Mouse (Mus musculus) limb, embryonic 11.5 days (tissue): ENCODE measurements around the gene Dpf2. TPM values are rescaled to one million over a fixed set of nuclear protein-coding genes. Genes with fewer than 3 reads are reported as not detected.
A peak's percentile ranks its signal among the peaks of the same experiment; 100 is the strongest.

Experiments
- ATAC-seq: fragments of 200-750 bp; cut with Nextera tagmentation; 2 replicates; pipeline ENCODE4 v1.8.0; 2017; ENCODE audit warnings: low read depth; ENCODE audit not compliant: insufficient number of reproducible peaks, low FRiP score, low TSS enrichment
- DNase-seq: peaks from one replicate; pipeline ENCODE4 v3.0.0-alpha.2; 2015; ENCODE audit warnings: low spot score
- H3K27ac ChIP-seq: fragments of 300-500 bp; sonication (generic); replicated peaks from 2 replicates; pipeline ENCODE4 v1.5.1; 2014; ENCODE audit warnings: low read depth, mild to moderate bottlenecking, low read length
- H3K27me3 ChIP-seq: fragments of 300-500 bp; sonication (generic); 2 replicates; pipeline ENCODE4 v1.6.1; 2014; ENCODE audit warnings: mild to moderate bottlenecking, low read length, mixed read lengths; ENCODE audit not compliant: control insufficient read depth, insufficient read depth
- H3K36me3 ChIP-seq: fragments of 300-500 bp; sonication (generic); 2 replicates; pipeline ENCODE4 v1.6.1; 2014; ENCODE audit warnings: mild to moderate bottlenecking, low read length, moderate library complexity, mixed read lengths; ENCODE audit not compliant: control insufficient read depth, insufficient read depth
- H3K4me1 ChIP-seq: fragments of 300-500 bp; sonication (generic); 2 replicates; pipeline ENCODE4 v1.6.1; 2014; ENCODE audit warnings: low read length, mixed read lengths; ENCODE audit not compliant: control insufficient read depth, insufficient read depth
- H3K4me2 ChIP-seq: fragments of 300-500 bp; sonication (generic); 2 replicates; pipeline ENCODE4 v1.6.1; 2014; ENCODE audit warnings: low read depth, mild to moderate bottlenecking, moderate library complexity; ENCODE audit not compliant: severe bottlenecking
- H3K4me3 ChIP-seq: fragments of 300-500 bp; sonication (generic); 2 replicates; pipeline ENCODE4 v1.5.1; 2014; ENCODE audit warnings: low read depth, low read length
- H3K9ac ChIP-seq: fragments of 300-500 bp; sonication (generic); 2 replicates; pipeline ENCODE4 v1.6.1; 2014; ENCODE audit warnings: mild to moderate bottlenecking, low read length
- H3K9me3 ChIP-seq: fragments of 300-500 bp; sonication (generic); 2 replicates; pipeline ENCODE4 v1.6.1; 2016; ENCODE audit warnings: low read length; ENCODE audit not compliant: control insufficient read depth
- WGBS: fragments of 180-500 bp; shearing (Covaris S2); extraction: QIAGEN DNeasy Blood & Tissue Kit; methylation state at CpG from one replicate; pipeline ENCODE4 v1.1.7; 2014; 5-methylcytosine and 5-hydroxymethylcytosine counted together
- polyA plus RNA-seq: library from polyadenylated mRNA; unstranded; fragments of >200 nt; fragmentation: Nextera tagmentation; extraction: Ambion mirVana; gene quantifications from 2 replicates; pipeline ENCODE4 v1.2.1, GENCODE M21; 2014

Dpf2 gene
- polyA plus RNA-seq, 1 experiment from 2014 or later = 209 TPM

DNA sequence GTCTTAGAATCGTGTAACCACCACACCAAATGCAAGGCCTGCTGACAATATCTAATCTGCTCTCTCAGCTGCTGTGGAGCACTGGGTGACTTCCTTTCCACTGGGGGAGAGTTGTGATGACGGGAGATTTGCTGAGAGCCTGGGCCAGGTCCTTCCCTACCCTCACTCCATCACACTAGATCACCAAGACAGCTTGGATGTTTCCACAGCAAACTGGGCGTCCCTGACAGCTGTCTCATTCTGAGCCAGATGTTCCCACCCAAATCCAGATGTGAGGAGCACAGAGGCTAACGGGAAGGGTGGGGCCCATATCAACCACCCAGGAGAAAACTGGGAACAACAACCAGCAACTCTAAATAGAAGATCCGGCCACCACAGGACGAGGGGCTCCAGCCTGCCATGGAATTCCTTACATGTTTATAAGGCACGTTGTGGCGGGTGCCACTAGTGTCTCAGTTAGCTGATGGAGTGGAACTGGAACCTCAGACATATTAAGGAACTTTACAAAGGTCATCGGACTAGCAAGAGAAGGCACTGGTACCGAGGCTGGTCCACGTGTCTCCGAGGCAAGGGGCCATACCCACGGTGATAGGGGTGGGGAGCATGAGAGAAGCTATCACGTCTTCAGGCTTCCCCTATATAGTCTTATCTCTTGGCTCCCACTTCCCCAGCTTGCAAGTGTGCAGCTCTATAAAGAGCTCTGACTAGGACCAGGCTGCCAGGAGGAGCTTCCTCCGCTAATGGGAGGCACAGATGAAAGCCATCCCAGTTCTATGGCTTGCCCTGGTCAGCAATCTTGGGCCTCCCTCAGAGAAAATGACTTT is 9.5 kb upstream of the Dpf2 start:
- Histone ChIP-seq H3K36me3 (no peaks in the 10 kb centered on the region), H3K4me2 (no peak overlapping the region), H3K27me3 (0 out of 2 replicates have a peak, but pooled peaks cover 2% of the 10 kb centered on the region), H3K9ac (no peak overlapping the region; the same call in 1 of the 2 replicates), H3K9me3 (no peaks in the 10 kb centered on the region), H3K4me3 (no peak overlapping the region), H3K27ac (no peak overlapping the region), H3K4me1 (peaks cover 6% of the 10 kb centered on the region; the same call in 1 of the 2 replicates)
- ATAC-seq (no peak), DNase-seq (no peak)
- 73% methylated on average over 15 of the region's 15 CpGs for WGBS

DNA sequence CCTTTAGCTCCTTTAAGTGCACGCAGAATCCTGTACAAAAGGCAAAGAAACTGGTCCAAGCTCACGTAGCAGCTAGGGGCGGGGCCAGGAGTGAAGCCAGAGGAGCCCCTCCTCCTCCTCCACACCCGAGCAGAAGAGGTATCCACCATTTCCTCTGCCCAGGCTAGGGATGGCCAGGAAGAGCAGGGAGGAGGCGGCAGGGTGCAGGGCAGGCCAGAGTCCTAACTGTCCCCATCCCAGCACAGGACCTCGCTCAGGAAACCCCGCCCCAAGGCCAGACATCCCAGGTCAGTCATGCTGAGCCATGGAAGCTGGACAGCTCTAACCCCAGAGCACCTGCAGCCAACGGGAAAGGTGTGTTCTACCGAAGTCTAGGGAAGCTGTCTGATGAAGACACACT is 8.9 kb upstream of the Dpf2 start:
- peak overlapping the region; percentile 27; the same call in 1 of the 2 replicates for H3K9ac ChIP-seq

DNA sequence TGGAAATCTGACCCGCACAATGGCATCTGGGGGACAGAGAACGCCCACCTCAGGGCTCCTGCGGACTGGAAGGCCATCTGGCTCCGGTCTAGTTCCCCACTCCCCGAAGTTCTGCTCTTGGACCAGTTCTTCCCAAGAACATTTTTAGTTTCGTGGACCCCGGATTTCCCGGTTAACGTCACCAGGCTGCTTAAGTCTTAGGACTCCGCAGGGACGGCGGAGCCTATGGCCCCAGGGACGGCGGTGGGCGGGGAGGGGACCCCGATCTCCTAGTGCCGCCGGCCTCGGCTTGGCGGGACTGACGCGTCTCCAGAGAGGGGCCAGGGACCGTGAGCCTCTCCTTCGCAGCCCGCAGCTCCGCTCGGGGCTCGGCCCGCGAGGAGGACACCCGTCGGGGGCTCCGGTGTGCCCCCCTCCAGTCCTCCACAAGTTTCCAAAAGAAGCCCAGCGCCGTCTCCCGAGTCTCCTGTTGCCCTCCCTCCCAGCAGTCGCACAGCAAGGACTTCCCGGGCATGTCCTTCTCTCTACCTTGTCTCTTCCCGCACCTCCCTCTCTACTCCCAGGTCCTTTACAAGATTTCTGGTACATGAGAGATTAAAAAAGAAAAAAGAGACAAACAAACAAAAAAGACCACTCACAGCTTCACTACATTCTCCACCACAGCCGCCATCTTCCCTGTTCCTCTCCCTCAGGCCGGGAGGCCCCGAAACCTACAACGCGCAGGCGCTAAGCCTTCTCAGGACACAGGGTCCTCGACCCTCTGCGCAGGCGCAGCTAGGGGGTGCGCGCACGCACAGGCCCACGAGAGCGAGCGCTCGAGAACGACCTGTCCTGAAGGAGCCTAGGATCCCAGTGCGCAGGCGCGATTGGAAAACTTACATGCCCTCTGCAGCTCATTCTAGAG is 455 bp downstream of the Dpf2 start:
- Histone ChIP-seq H3K27me3 (no peaks in the 10 kb centered on the region), H3K27ac (peak overlapping the region; percentile 64), H3K4me1 (peaks cover 13% of the 10 kb centered on the region), H3K4me2 (peak overlapping the region; percentile 54), H3K9ac (peak overlapping the region; percentile 95), H3K36me3 (no peaks in the 10 kb centered on the region), H3K4me3 (peak overlapping the region; percentile 80), H3K9me3 (no peaks in the 10 kb centered on the region)
- DNase-seq (peak; percentile 100), ATAC-seq (peak; percentile 88)
- under 1% methylated on average over 56 of the region's 59 CpGs for WGBS

More for the DNA sequence above, 8.9 kb upstream of the Dpf2 start:
- Histone ChIP-seq H3K36me3 (no peaks in the 10 kb centered on the region), H3K27me3 (0 out of 2 replicates have a peak, but pooled peaks cover 2% of the 10 kb centered on the region), H3K27ac (no peak overlapping the region), H3K4me2 (peak overlapping the region; percentile 18; the same call in 1 of the 2 replicates), H3K4me1 (peaks cover 6% of the 10 kb centered on the region; the same call in 1 of the 2 replicates), H3K9me3 (no peaks in the 10 kb centered on the region), H3K4me3 (no peak overlapping the region)
- DNase-seq (no peak), ATAC-seq (no peak)
- 20% methylated on average over 9 of the region's 9 CpGs for WGBS

DNA sequence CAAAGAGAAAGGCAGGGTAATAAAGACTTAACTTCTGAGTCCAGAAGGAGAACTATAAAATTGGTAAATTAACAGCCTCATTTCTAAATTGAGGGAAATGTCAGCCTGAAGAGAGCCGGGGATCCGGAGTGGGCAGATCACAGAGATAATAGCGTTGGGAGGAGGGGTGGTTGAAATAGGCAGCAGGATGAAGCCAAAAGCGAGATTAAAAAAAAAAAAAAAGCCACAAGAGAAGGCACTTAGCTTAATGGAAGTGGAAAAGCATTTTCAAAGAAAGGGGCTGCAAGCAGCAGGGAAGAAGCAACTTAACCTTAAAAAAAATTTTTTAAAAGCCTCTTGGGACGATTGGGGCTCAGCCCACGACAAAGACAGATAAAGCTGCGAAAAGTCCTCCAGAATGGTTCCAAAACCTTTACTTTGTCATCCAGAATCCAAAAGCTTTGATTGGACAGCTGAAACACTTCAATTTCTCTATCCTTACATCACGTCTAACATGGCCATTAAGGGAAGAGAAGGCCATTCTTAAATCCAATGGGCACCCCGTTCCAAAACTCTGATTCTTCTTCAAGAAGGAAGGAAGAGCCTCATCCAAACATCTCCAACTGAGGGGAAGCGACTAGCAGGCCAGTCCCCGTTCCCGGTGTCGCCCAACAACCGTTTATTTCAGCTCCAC is 1.2 kb downstream of the Dpf2 start:
- 14% methylated on average over 14 of the region's 14 CpGs for whole genome bisulfite sequencing
- H3K27ac ChIP-seq = no peak overlapping the region; the same call in 1 of the 2 replicates
- no peak for DNase-seq
- no peaks in the 10 kb centered on the region for H3K9me3 ChIP-seq
- ATAC-seq = no peak
- H3K4me2 ChIP-seq = peak overlapping the region; percentile 54
- no peaks in the 10 kb centered on the region for H3K27me3 ChIP-seq
- H3K4me3 ChIP-seq = peak overlapping the region; percentile 80
- H3K9ac ChIP-seq = peak overlapping the region; percentile 95
- peaks cover 3% of the 10 kb centered on the region for H3K36me3 ChIP-seq
- peaks cover 13% of the 10 kb centered on the region for H3K4me1 ChIP-seq

DNA sequence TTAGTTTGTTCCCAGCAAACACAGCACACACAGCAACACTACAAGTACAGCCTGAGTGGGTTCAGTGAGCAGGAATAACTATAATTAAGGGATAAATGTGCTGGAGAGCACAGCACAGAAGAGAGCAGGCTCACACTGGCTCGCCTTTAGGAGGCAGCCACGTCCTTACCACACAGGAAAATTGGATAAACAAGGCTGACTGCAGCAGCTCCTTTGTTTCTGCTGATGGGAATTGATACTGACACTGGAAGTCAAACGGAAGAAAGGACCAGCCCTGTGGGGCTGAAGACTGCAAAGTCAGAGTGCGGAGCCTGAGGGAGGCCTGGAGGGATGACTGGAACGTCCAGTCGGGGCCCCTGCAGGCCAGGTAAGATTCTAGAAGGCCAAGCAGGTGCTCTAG is 2.6 kb downstream of the Dpf2 start:
- H3K4me1 ChIP-seq = peaks cover 13% of the 10 kb centered on the region
- peaks cover 6% of the 10 kb centered on the region for H3K36me3 ChIP-seq
- H3K9me3 ChIP-seq = no peaks in the 10 kb centered on the region
- no peak overlapping the region for H3K9ac ChIP-seq
- ATAC-seq = no peak
- H3K4me2 ChIP-seq = no peak overlapping the region; the same call in 1 of the 2 replicates
- 82% methylated on average over 6 of the region's 6 CpGs for WGBS
- no peak for DNase-seq
- no peak overlapping the region for H3K27ac ChIP-seq
- H3K27me3 ChIP-seq = no peaks in the 10 kb centered on the region
- H3K4me3 ChIP-seq = no peak overlapping the region

DNA sequence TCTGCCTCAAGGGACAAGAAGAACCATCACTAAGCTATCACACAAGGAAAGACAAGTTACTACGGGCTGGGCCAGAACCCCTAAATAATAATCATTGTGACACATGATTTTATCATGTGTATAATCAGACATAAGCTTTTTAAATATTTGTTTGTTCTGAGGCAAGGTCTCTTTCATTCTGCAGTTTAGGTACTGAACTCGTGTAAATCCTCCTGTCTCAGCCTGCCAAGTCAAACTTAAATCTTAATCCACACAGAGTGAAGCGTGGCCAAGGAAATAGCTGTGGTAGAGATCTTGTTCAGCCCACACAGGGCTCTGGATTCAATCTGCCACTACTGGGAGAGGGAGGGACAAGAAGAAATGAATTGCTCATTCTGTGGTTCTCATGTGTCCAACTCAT is 5.5 kb downstream of the Dpf2 start:
- ATAC-seq = no peak
- WGBS = 89% methylated on average over 3 of the region's 3 CpGs
- H3K4me1 ChIP-seq = peaks cover 13% of the 10 kb centered on the region
- H3K36me3 ChIP-seq = peaks cover 34% of the 10 kb centered on the region
- no peak overlapping the region for H3K9ac ChIP-seq
- H3K4me3 ChIP-seq = no peak overlapping the region
- no peak for DNase-seq
- H3K9me3 ChIP-seq = no peaks in the 10 kb centered on the region
- no peak overlapping the region for H3K27ac ChIP-seq
- H3K4me2 ChIP-seq = no peak overlapping the region
- no peaks in the 10 kb centered on the region for H3K27me3 ChIP-seq

DNA sequence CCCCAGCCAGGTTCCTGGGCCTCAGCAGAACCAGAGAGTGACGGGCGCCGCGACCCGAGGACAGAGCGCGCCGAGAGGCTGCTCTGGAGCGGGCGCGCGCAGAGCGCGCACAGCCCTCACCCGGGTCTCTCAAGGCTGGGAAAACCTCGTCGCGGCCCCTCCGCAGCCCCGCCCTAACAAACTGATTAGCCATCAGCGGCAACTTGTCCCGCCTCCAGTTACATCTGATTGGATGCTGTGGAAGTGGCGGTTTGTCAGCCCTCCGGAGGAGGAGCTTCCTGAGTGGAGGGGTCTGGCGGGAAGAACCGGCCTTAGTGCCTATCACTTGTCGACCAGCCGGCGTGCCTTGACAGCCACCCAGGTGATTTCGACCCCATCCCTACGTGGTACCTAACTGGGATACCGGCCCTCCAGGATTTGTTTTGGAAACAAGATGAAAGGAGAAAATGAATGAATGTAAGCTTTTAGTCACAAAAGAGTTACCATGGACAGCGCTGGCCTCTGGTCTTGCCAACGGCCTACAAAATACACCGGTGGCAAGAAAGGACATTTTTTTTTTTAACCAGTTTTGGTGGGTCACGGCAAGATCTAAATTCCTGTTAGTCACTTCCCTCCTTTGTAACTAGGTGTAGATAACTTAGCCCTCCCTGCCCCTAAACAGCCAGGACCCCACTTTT is 18.7 kb downstream of the Dpf2 start, which contains the start of gene Tigd3:
Gene Tigd3 (minus strand): TSS at position 148 of the 677 bp plus-strand sequence.
- Histone ChIP-seq H3K36me3 (peaks cover 5% of the 10 kb centered on the region; the same call in 1 of the 2 replicates), H3K27me3 (no peaks in the 10 kb centered on the region), H3K9me3 (no peaks in the 10 kb centered on the region), H3K4me3 (peak within 1 kb of the TSS; percentile 70), H3K4me1 (peaks cover 5% of the 10 kb centered on the region; the same call in 1 of the 2 replicates), H3K9ac (peak within 1 kb of the TSS; percentile 75), H3K4me2 (peak within 1 kb of the TSS; percentile 77), H3K27ac (no peak within 1 kb of the TSS)
- 5% methylated on average over 36 of the region's 36 CpGs for WGBS
- ATAC-seq (peak; percentile 95), DNase-seq (peak; percentile 96)
